Mouse (Mus musculus) left cerebral cortex, adult 8-10 months (tissue): ENCODE results near the gene Dnmt3l. TPM values are rescaled to one million over a fixed set of nuclear protein-coding genes. Genes with fewer than 3 reads are reported as not detected.
"Not testable (repeated sequence)": the region's sequence is repeated elsewhere in the genome, so short reads cannot be mapped to it uniquely, and the experiment has no call there.

Source experiments
- DNase-seq, 2 experiments: peaks; one replicate each; pipeline ENCODE4 v3.0.0; 2022; ENCODE audit warnings: low spot score in 2 of 2
- total RNA-seq, 4 experiments: library from RNA; stranded (reverse); gene quantifications; 2 replicates each; pipeline ENCODE4 v1.2.4; 2022

Gene Dnmt3l
- total RNA-seq, 4 experiments from 2014 or later = 0.77 to 1.4 TPM; not detected in 2

- DNase-seq = no peak
These were observed 42.3 kb downstream of the Dnmt3l start for GRCm38 (mm10) chr10:78084073-78084472.

- DNase-seq = no peak
These were observed 44.0 kb downstream of the Dnmt3l start for GRCm38 (mm10) chr10:78085711-78086110.

GRCm38 (mm10) chr10:78086444-78087061 is 44.8 kb downstream of the Dnmt3l start:
- DNase-seq = no peak

GRCm38 (mm10) chr10:78087101-78087511 is 45.4 kb downstream of the Dnmt3l start:
- no peak for DNase-seq

- no peak for DNase-seq
These were observed 48.5 kb downstream of the Dnmt3l start for GRCm38 (mm10) chr10:78090246-78090645.

GRCm38 (mm10) chr10:78090706-78091491 is 49.2 kb downstream of the Dnmt3l start:
- DNase-seq = no peak

GRCm38 (mm10) chr10:78091865-78092724 is 50.3 kb downstream of the Dnmt3l start:
- no peak for DNase-seq

GRCm38 (mm10) chr10:78092725-78093029 is 50.9 kb downstream of the Dnmt3l start:
- DNase-seq = no peak

- DNase-seq = no peak
These were observed 53.5 kb downstream of the Dnmt3l start for GRCm38 (mm10) chr10:78095221-78095620.

GRCm38 (mm10) chr10:78095954-78096931 is 54.5 kb downstream of the Dnmt3l start:
- DNase-seq = no peak

- DNase-seq = not testable (repeated sequence)
These were observed 58.1 kb downstream of the Dnmt3l start for GRCm38 (mm10) chr10:78099860-78100259.

GRCm38 (mm10) chr10:78100989-78101780 is 59.4 kb downstream of the Dnmt3l start:
- no peak for DNase-seq

GRCm38 (mm10) chr10:78104555-78105490 is 63.1 kb downstream of the Dnmt3l start:
- DNase-seq = no peak

GRCm38 (mm10) chr10:78105548-78105947 is 63.8 kb downstream of the Dnmt3l start:
- peak; percentile 8 to 13 for DNase-seq

Other genes with a start within 250 kb of the Dnmt3l start
- not detected for gene Gm9639, start 246.9 kb upstream of the Dnmt3l start, total RNA-seq
- gene Gm19668, start 242.8 kb upstream of the Dnmt3l start, total RNA-seq = not detected
- gene Gm9507, start 230.1 kb upstream of the Dnmt3l start, total RNA-seq = not detected
- not detected for gene Gm2696, start 227.3 kb upstream of the Dnmt3l start, total RNA-seq
- not detected for gene Krtap10-4, start 214.9 kb upstream of the Dnmt3l start, total RNA-seq
- gene Krtap10-10, start 206.0 kb upstream of the Dnmt3l start, total RNA-seq = not detected
- not detected for gene Gm36176, start 195.1 kb upstream of the Dnmt3l start, total RNA-seq
- not detected for gene Gm10318, start 189.1 kb upstream of the Dnmt3l start, total RNA-seq
- not detected for gene Gm3285, start 180.0 kb upstream of the Dnmt3l start, total RNA-seq
- gene Lrrc3, start 139.4 kb upstream of the Dnmt3l start, total RNA-seq = 10 to 100 TPM in 3 of 4 experiments, 1 to 10 TPM in 1; 9.3 to 10.8 (median 10.4) TPM
- 10 to 100 TPM; 49.9 to 64.9 (median 51.2) TPM for gene Trpm2, start 71.4 kb upstream of the Dnmt3l start, total RNA-seq
- 10 to 100 TPM; 28.1 to 37.1 (median 34.4) TPM for gene 1810043G02Rik, start 63.4 kb upstream of the Dnmt3l start, total RNA-seq
- gene Pfkl, start 31.9 kb upstream of the Dnmt3l start, total RNA-seq = 100 to 1,000 TPM; 149 to 184 (median 161) TPM
- gene Aire, start 1.7 kb downstream of the Dnmt3l start, total RNA-seq = under 1 TPM in 3 of 4 experiments, not detected in 1; 0.23 to 0.97 (median 0.37) TPM
- 1 to 10 TPM; 2.5 to 4.1 (median 3.7) TPM for gene Icosl, start 27.4 kb downstream of the Dnmt3l start, total RNA-seq
- 100 to 1,000 TPM; 105 to 120 (median 117) TPM for gene D10Jhu81e, start 127.8 kb downstream of the Dnmt3l start, total RNA-seq
- 10 to 100 TPM; 17.5 to 20.3 (median 19.2) TPM for gene Pwp2, start 143.2 kb downstream of the Dnmt3l start, total RNA-seq
- 10 to 100 TPM; 84.2 to 91.1 (median 87.7) TPM for gene Trappc10, start 202.7 kb downstream of the Dnmt3l start, total RNA-seq